Mouse (Mus musculus) heart, postnatal 25 days (tissue): ENCODE data around the gene Marveld2. TPM values are rescaled to one million over a fixed set of nuclear protein-coding genes. Genes with fewer than 3 reads are reported as not detected.

ENCODE experiments used
- DNase-seq: peaks from one replicate; pipeline ENCODE4 v3.0.0; 2022; ENCODE audit warnings: low spot score
- intact Hi-C: fragments of 180-260 bp; cut with DNase I; formaldehyde crosslinking; loops from one replicate; pipeline ENCODE4 v1.15.1; 2025
- total RNA-seq, 2 experiments: library from RNA; stranded (reverse); gene quantifications; 2 replicates each; pipeline ENCODE4 v1.2.3; 2021

The Marveld2 gene
- total RNA-seq, 2 experiments from 2014 or later, result 0.18 to 0.59 TPM

DNA sequence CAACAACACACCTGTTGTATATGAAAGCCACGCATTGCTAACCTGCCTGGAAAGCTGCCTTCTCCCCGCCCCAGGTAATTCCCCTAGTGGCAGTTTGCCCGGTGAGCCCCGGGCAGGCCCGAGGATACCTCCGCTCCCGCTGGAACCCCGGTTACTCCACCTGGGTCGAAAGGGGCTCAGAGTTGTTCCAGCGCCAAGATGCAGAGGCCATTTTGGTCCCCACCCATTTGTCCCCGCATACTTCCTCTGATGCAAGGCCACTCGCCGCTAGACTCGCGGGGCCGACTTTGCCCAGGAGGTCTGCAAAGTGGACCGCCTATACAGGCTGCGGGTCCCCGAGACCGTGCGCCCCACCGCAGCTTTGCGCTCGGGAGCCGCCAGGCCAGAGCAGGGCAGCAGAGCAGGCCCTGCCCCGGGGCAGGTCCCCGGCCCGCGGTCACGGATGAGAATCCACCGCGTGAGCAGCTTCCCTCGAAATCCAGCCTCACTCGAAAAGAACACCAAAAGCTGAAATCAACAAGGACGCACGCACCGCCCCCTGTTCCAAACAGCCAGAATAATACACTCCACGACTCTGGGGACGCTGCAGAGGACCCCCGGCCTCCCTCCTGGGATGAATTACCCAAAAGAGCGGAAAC, 65.3 kb downstream of the Marveld2 start:
- DNase-seq, result no peak
- intact Hi-C loops, result no loop called here

DNA sequence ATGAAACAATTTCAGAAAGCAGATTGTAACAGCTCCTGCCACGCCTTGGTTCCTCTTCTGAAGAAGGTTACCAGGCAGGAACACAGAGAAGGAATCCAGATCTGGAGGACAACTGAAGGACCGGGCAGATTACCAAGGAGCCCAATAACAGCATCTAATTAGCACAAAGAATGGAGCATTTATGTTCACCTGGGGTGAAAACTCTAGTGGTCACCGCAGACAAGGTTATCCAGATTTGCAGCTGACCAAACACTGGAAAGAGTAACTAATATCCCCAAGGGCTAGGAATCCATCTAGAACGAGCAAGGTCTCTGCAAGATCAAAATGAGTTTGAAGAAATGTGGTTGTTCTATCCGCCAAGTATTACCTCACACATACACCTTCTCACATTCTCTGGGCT, 69.5 kb downstream of the Marveld2 start:
- DNase-seq, result no peak
- intact Hi-C loops, result no loop called here

Other genes starting within 250 kb of the Marveld2 start
- under 1 TPM; 0.10 to 0.11 TPM for gene Naip1, start 164.1 kb downstream of the Marveld2 start, total RNA-seq
- 10 to 100 TPM; 19.7 to 20.2 TPM for gene Gtf2h2, start 124.4 kb downstream of the Marveld2 start, total RNA-seq
- gene Ocln, start 64.3 kb downstream of the Marveld2 start, total RNA-seq, result under 1 TPM; 0.36 to 0.49 TPM
- gene Ak6, start 34.0 kb upstream of the Marveld2 start, total RNA-seq, result 10 to 100 TPM; 59.5 to 60.8 TPM
- 10 to 100 TPM; 12.5 to 15.3 TPM for gene Rad17, start 34.1 kb upstream of the Marveld2 start, total RNA-seq
- 10 to 100 TPM; 11.8 to 12.9 TPM for gene Taf9, start 34.6 kb upstream of the Marveld2 start, total RNA-seq
- under 1 TPM; 0.64 to 0.70 TPM for gene Ccdc125, start 52.7 kb upstream of the Marveld2 start, total RNA-seq
- gene Cdk7, start 114.0 kb upstream of the Marveld2 start, total RNA-seq, result 10 to 100 TPM; 20.5 to 22.8 TPM
- 100 to 1,000 TPM; 195 to 221 TPM for gene Mrps36, start 127.7 kb upstream of the Marveld2 start, total RNA-seq
- under 1 TPM in 1 of 2 experiments, not detected in 1; 0.20 TPM for gene Cenph, start 158.9 kb upstream of the Marveld2 start, total RNA-seq
- 1 to 10 TPM in 1 of 2 experiments, under 1 TPM in 1; 0.55 to 1.4 TPM for gene Ccnb1, start 169.6 kb upstream of the Marveld2 start, total RNA-seq
- gene Slc30a5, start 216.5 kb upstream of the Marveld2 start, total RNA-seq, result 10 to 100 TPM; 20.5 to 23.8 TPM